Mouse (Mus musculus): ENCODE results near the gene Batf3.

Batf3 gene

DNA sequence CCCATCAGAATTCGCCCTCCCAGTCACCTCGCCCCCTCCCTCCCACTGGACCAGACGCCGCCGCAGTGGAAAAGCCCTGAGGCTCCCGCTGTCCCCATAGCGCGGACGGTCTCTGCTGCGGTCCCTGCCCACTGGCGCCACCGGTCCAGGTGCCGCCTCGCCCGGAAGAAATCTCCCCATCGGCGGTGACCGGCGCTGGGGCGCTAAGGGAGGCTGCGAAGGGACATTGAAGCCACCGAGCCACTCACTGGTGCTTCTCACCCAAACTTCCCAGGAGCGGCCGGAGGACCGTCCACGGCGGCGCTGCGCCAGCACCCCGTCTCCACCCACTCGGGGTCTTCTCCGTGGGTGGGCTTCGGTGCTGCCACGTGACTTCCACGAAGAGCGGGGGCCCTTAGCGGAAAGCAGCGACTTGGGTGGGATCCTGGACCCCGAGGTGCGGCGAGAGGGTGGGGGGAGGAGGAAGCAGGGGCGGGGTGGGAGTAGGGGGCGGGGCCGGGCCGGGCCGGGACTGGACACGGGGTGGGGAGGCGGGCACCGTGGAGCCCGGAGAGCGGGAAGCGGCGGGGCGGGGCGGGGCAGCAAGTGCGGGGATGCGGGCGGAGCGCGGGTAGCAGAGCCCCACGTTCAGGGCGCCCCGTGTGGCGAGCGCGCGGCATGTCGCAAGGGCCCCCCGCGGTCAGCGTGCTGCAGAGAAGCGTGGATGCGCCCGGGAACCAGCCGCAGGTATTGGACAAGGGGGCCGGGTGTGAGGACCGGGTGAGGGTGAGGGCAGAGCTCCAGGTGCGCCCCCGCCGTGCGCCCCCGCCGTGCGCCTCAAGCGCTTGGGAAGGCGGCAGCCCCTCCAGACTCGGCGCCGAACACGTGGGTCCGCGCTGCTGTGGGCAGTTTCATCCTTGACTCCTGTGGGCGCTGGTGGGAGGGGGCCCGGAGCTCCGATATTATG lies at the start of gene Batf3:
Gene Batf3 (plus strand): TSS at position 46 of the 946 bp plus-strand sequence.
- peak; percentile 40 to 52 for DNase-seq (ENCODE audit: low spot score in 2 of 2)

GRCm38 (mm10) chr1:191053555-191053954 lies 44.1 kb upstream of the Batf3 start:
- DNase-seq (ENCODE audit: low spot score in 2 of 2): no peak

- DNase-seq (ENCODE audit: low spot score in 2 of 2): no peak
Measured at GRCm38 (mm10) chr1:191054870-191055532, 42.6 kb upstream of the Batf3 start.

GRCm38 (mm10) chr1:191055533-191055873 lies 42.1 kb upstream of the Batf3 start:
- no peak for DNase-seq (ENCODE audit: low spot score in 2 of 2)

- no peak for DNase-seq (ENCODE audit: low spot score in 2 of 2)
Measured at GRCm38 (mm10) chr1:191057461-191057860, 40.2 kb upstream of the Batf3 start.

GRCm38 (mm10) chr1:191062241-191062780 lies 35.3 kb upstream of the Batf3 start:
- peak in 1 of 2 experiments; percentile 35 for DNase-seq (ENCODE audit: low spot score in 2 of 2)

- DNase-seq (ENCODE audit: low spot score in 2 of 2): peak; percentile 91 to 95
Measured at GRCm38 (mm10) chr1:191062781-191063485, 34.7 kb upstream of the Batf3 start, which contains the start of the genes Tatdn3 and Nsl1. Gene Tatdn3 (minus strand): TSS chr1:191062932. Gene Nsl1 (plus strand): TSS chr1:191063012.

GRCm38 (mm10) chr1:191063700-191064099 lies 33.9 kb upstream of the Batf3 start:
- no peak for DNase-seq (ENCODE audit: low spot score in 2 of 2)

DNA sequence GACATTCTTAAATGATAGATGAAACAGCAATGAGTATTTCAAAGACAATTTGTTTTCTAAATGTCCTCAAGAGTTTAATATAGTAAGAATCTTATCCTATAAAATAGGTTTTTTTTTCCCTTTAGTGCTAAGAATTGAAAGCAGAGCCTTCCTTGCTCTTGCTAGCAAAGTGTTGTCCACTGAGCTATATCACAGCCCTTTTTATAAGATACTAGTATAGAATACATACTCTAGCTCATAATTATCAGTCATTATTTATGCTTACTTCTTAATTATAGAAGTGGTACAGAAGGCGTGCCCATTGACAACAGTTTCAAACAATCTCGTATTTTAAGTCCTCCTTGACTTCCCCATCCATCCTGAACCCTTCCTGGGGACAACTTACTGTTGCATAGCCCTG lies 33.1 kb upstream of the Batf3 start:
- no peak for DNase-seq (ENCODE audit: low spot score in 2 of 2)

DNA sequence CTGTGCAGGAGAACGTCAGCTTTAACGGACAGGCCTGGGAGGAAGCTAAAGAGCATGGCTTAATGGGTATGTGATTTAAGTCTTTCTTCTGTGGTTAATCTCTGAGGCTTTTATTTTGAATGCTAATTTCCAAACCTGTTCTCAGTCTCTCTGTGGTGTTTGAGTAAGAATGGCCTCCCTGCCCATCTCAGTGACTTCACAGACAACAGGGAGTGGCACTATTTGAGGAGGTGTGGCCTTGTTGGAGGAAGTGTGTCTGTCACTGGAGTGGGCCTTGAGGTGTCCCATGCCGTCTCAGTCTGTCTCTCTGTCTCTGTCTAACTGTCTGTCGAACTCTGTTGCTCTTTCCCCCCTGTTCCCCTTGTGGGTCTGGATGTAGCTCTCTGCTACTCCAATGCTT lies 32.5 kb upstream of the Batf3 start:
- DNase-seq (ENCODE audit: low spot score in 2 of 2): no peak

- DNase-seq (ENCODE audit: low spot score in 2 of 2): no peak
Measured at GRCm38 (mm10) chr1:191068377-191068776, 29.3 kb upstream of the Batf3 start.

GRCm38 (mm10) chr1:191070259-191070658 lies 27.4 kb upstream of the Batf3 start:
- no peak for DNase-seq (ENCODE audit: low spot score in 2 of 2)

DNA sequence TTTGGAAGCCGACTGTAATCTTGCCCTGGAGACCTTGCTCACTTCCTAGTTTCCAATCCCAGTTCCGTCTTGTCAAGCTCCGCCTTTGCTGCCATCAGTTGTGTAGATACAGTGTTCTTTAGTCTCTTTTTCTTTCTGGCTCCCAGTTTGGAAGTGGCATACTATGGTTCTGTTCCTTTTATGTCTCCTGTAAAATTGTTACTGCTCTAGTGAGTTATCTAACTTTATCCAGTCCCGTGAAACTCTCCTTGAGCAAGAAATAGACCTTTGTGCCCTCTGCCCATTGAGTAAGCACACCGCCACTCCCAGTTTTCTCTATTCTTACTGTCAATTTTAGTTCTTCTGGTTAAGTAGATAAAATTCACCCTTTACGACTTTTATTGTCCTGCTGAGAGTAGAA lies 26.0 kb upstream of the Batf3 start:
- DNase-seq (ENCODE audit: low spot score in 2 of 2): no peak

DNA sequence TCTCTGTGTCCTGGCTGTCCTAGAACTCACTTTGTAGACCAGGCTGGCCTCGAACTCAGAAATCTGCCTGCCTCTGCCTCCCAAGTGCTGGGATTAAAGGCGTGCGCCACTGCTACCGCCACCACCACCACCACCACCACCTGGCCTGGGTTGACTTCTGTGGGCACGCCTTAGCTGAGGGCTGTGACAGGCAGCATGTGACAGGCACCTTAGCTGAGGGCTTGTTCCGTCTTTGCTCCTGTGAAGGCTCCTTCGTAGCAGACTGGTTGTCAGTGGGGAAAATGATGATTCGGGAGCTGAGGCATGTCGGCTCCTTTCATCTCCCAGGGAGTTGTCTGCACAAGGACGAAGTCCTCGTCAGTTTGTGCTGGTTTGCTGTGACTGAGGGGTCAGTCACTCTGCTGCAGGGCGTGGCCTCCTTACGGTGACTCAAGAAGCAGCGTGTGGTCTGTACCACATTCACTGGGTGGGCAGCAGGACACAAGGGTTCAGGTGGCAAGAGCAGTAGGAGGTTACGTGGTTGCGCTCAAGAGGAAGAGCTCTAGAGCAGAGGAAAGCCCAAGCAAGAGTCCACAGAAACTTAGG lies 25.2 kb upstream of the Batf3 start:
- no peak for DNase-seq (ENCODE audit: low spot score in 2 of 2)

GRCm38 (mm10) chr1:191073001-191073400 lies 24.6 kb upstream of the Batf3 start:
- peak; percentile 71 to 73 for DNase-seq (ENCODE audit: low spot score in 2 of 2)

DNA sequence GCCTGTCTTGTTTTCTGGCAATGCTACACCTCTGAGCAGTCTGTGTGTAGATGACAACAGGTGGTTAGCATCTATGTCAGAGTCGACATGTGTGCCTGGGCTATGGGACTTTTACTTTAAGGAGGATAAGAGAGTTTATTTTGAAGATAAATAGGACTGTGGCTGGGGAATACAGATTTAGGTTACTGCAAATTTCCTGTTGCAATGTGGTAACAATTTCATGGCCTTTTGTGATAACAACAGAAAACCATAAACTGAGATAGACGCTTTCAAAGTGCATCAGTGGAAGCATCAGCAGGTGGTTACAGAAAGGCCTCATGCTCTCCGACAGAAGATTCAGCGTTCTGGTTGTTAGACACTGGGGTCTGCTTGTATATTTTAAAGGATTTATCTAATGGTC lies 24.2 kb upstream of the Batf3 start:
- DNase-seq (ENCODE audit: low spot score in 2 of 2): no peak

DNA sequence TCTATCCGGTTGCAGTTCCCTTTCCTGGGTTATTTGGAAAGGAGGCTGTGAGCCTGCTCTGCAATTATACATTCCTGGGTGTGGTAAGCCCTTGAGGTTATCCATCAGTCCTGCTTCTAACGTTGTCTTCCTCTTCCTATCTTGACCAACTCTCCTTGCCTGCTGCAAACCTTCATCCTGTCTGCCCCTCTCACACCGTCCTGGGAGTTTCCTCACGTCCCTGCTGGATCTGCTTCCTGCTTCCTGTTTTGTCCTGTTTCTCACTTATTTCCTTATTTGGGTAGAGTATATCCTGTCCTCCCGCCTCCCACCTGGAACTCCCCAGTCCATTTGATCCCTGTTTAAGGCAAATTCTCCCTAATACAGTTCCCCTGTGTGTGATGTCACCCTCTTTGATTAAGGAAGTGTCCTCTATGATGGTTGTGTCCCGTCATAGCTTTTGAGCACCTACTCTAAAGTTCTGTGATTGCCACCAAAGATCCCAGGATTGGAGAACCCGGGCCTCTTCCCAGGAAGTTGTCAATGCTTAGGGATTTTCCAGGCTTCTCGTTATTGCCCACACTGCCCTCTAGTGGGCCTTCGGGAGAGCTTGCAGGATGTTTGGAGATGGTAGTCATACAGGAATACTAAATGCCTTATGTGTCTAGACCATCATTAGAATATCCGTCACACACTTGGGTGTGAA lies 22.3 kb upstream of the Batf3 start:
- DNase-seq (ENCODE audit: low spot score in 2 of 2): peak; percentile 65 to 70

GRCm38 (mm10) chr1:191083230-191083629 lies 14.4 kb upstream of the Batf3 start:
- DNase-seq (ENCODE audit: low spot score in 2 of 2): no peak

GRCm38 (mm10) chr1:191084951-191085559 lies 12.6 kb upstream of the Batf3 start:
- peak; percentile 56 to 74 for DNase-seq (ENCODE audit: low spot score in 2 of 2)

GRCm38 (mm10) chr1:191085597-191085996 lies 12.1 kb upstream of the Batf3 start:
- peak in 1 of 2 experiments; percentile 35 for DNase-seq (ENCODE audit: low spot score in 2 of 2)

Measured in right cerebral cortex, postnatal 10 days (tissue).